Mouse (Mus musculus) forebrain, embryonic 14.5 days (tissue): ENCODE data around the gene Eif5a. TPM values are rescaled to one million over a fixed set of nuclear protein-coding genes. Genes with fewer than 3 reads are reported as not detected.

Experiments used
- ATAC-seq: fragments of 200-750 bp; cut with Nextera tagmentation; 2 replicates; pipeline ENCODE4 v1.8.0; 2017; ENCODE audit warnings: mild to moderate bottlenecking, moderate library complexity
- DNase-seq: peaks from one replicate; pipeline ENCODE4 v3.0.0-alpha.2; 2015; ENCODE audit warnings: low spot score
- H3K27ac ChIP-seq: fragments of 300-500 bp; sonication (generic); 2 replicates; pipeline ENCODE4 v1.5.1; 2014; ENCODE audit warnings: low read depth, mild to moderate bottlenecking, control low read depth, low read length, moderate library complexity
- H3K27me3 ChIP-seq: fragments of 300-500 bp; sonication (generic); replicated peaks from 2 replicates; pipeline ENCODE4 v1.6.1; 2014; ENCODE audit warnings: low read length, control low read depth, mixed read lengths; ENCODE audit not compliant: control insufficient read depth, insufficient read depth
- H3K36me3 ChIP-seq: fragments of 300-500 bp; sonication (generic); 2 replicates; pipeline ENCODE4 v1.6.1; 2014; ENCODE audit warnings: low read length, control low read depth; ENCODE audit not compliant: control insufficient read depth, insufficient read depth
- H3K4me1 ChIP-seq: fragments of 300-500 bp; sonication (generic); 2 replicates; pipeline ENCODE4 v1.6.1; 2014; ENCODE audit warnings: antibody characterized with exemption, low read length, control low read depth; ENCODE audit not compliant: control insufficient read depth, insufficient read depth
- H3K4me2 ChIP-seq: fragments of 300-500 bp; sonication (generic); 2 replicates; pipeline ENCODE4 v1.6.1; 2014; ENCODE audit warnings: mild to moderate bottlenecking, control low read depth, low read length
- H3K4me3 ChIP-seq: fragments of 300-500 bp; sonication (generic); 2 replicates; pipeline ENCODE4 v1.5.1; 2014; ENCODE audit warnings: low read depth, low read length, control low read depth
- H3K9ac ChIP-seq: fragments of 300-500 bp; sonication (generic); 2 replicates; pipeline ENCODE4 v1.6.1; 2014; ENCODE audit warnings: mild to moderate bottlenecking, low read length, control low read depth, moderate library complexity
- H3K9me3 ChIP-seq: fragments of 300-500 bp; sonication (generic); replicated peaks from 2 replicates; pipeline ENCODE4 v1.6.1; 2016; ENCODE audit warnings: low read length, control low read depth, mixed read lengths; ENCODE audit not compliant: control insufficient read depth
- WGBS: fragments of 180-500 bp; shearing (Covaris S2); extraction: QIAGEN DNeasy Blood & Tissue Kit; methylation state at CpG from one replicate; pipeline ENCODE4 v1.1.7; 2014; 5-methylcytosine and 5-hydroxymethylcytosine counted together
- polyA plus RNA-seq: library from polyadenylated mRNA; unstranded; fragments of >200 nt; fragmentation: Nextera tagmentation; extraction: Ambion mirVana; gene quantifications from 2 replicates; pipeline ENCODE4 v1.2.1, GENCODE M21; 2014

Eif5a gene
- polyA plus RNA-seq: 1,251 and 1,277 TPM in 2 replicates

DNA sequence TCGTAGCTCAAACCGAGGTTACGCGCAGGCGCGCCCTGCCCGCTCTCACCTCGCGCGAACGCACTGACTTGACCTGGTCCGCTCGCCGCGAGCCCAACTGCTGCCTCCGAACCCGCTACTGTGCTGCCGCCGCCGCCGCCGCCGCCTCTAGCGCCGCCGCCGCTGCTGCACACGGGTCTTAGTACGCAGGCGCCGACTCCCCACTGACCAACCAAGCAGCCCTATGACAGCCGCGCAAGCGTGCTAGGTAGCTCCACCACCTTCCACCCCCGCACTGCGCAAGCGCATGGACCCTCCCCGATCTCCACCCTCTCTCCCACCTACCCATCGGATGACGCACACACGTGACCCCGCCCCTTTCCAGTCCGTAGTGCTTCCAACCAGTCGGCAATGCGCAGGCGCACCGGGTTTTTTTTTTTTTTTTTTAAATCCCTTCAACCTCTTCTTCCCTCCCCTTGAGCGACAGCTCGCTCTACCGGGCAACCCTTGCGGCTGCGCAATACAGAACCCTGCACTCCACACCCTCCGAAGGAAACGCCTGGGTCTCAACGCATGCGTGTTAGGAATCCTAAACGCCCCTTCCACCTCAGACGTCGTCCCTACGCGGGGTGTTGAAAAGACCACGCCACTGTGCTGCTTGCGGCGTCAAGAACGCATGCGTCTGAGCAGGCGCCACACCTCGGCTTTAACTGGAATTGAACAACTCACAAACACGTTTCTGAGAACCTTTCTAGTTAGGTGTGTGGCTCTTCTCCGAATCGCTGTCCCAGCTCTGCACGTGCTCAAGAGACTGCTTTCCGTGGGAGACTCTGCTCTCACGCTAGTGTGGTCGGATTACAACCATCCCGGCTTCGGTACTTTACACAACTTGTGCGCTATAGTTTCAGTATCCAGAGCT is at the start of gene Eif5a:
Gene Eif5a (minus strand): TSS at position 845 of the 898 bp plus-strand sequence.
- peak within 1 kb of the TSS; percentile 97 for H3K4me3 ChIP-seq
- H3K4me2 ChIP-seq: peak within 1 kb of the TSS; percentile 96
- H3K27me3 ChIP-seq: no peaks in the 10 kb centered on the region
- no peaks in the 10 kb centered on the region for H3K9me3 ChIP-seq
- ATAC-seq (peak; percentile 96), DNase-seq (peak; percentile 100)
- H3K4me1 ChIP-seq: peaks cover 15% of the 10 kb centered on the region
- peak within 1 kb of the TSS; percentile 94 for H3K27ac ChIP-seq
- H3K9ac ChIP-seq: peak within 1 kb of the TSS; percentile 93
- under 1% methylated on average over 77 of the region's 78 CpGs for WGBS
- H3K36me3 ChIP-seq: peaks cover 28% of the 10 kb centered on the region

DNA sequence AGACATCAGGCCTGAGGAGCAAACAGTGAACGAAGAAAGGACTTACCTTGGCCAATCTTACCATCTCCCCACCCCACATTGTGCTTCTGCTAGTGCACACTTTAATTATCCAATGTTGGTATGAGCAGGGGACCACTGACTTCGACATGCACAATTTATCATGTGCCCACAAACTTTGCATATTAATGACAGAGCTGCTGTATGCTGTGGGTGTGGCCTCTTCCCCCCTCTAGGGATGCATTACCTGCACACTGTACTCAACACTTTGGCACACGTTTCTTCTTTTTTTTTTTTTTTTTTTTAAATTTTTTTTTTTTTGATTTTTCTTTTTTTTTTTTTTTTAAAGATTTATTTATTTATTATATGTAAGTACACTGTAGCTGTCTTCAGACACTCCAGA is 49.0 kb upstream of the Eif5a start:
- ATAC-seq: no peak
- 87% methylated on average over 3 of the region's 3 CpGs for WGBS
- Histone ChIP-seq H3K27ac (no peak overlapping the region), H3K4me1 (no peaks in the 10 kb centered on the region), H3K9me3 (no peaks in the 10 kb centered on the region), H3K4me2 (no peak overlapping the region), H3K36me3 (peaks cover 72% of the 10 kb centered on the region), H3K27me3 (peaks cover 21% of the 10 kb centered on the region), H3K4me3 (no peak overlapping the region), H3K9ac (no peak overlapping the region)
- DNase-seq: no peak

DNA sequence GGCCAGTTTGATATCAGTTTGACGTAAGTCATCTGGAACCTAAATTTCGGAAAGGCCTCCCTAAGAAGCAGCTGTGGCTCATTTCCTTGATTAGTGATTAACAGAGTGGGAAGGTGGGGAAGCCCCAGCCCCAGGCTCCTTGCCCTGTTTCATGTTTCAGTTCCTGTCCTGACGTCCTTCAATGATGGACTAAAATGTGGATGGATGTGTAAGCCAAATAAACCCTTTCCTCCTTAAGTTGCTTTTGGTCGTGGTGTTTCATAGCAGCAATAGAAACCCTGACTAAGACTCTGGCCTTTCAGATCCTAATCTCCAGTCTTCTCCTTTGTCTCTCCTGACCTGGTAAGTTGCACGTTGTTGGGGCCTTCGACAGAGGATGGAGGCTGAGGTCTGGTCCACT is 48.5 kb upstream of the Eif5a start:
- Histone ChIP-seq H3K4me1 (no peaks in the 10 kb centered on the region), H3K27me3 (peaks cover 27% of the 10 kb centered on the region), H3K9me3 (no peaks in the 10 kb centered on the region), H3K27ac (no peak overlapping the region), H3K36me3 (peaks cover 67% of the 10 kb centered on the region), H3K9ac (no peak overlapping the region), H3K4me2 (no peak overlapping the region), H3K4me3 (no peak overlapping the region)
- ATAC-seq: no peak
- no peak for DNase-seq
- WGBS: 90% methylated on average over 6 of the region's 6 CpGs

DNA sequence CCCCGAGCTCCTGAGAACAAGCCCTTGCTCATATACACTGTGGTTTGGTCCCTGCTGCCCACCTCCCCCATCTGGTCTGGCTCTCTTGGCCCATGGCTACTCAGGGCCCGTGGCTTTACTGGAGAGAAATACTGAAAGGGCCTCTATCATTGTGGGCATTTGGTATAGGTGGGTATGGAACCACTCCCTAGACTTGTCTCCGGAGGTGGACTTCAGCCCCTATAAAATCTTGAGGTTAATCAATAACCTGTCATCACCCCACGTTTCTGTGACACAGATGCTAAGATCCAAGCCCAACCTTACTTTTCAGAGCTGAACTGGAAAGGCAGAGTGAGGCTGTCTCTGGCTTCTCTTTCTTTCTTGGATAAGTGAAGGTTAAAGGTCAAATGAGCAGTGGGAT is 47.0 kb upstream of the Eif5a start:
- Histone ChIP-seq H3K27me3 (peaks cover 41% of the 10 kb centered on the region), H3K36me3 (peaks cover 53% of the 10 kb centered on the region), H3K9me3 (no peaks in the 10 kb centered on the region), H3K9ac (no peak overlapping the region), H3K4me2 (no peak overlapping the region), H3K27ac (no peak overlapping the region), H3K4me1 (no peaks in the 10 kb centered on the region), H3K4me3 (no peak overlapping the region)
- 89% methylated on average over 4 of the region's 4 CpGs for WGBS
- ATAC-seq: no peak
- no peak for DNase-seq

DNA sequence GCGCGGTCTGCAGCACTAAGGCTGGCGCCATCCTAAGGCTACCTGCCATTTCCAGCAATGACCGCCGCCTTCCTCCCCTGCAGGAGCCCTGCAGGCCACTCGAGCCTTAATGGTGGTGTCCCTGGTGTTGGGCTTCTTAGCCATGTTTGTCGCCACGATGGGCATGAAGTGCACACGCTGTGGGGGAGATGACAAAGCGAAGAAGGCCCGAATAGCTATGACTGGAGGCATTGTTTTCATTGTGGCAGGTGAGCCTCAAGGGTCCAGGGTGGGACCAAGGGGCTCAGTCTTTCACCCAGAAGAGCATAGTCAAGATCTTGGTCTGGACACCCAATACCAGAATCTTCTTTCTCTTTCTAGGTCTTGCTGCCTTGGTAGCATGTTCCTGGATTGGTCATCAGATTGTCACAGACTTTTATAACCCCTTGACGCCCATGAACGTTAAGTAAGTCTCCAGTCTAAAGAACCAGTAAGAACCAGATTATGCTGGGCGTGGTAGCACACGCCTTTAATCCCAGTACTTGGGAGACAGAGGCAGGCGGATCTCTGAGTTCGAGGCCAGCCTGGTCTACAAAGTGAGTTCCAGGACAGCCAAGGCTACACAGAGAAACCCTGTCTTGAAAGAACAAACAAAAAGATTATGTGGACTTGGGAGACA is 45.2 kb upstream of the Eif5a start:
- Histone ChIP-seq H3K27ac (no peak overlapping the region), H3K27me3 (peaks cover 43% of the 10 kb centered on the region), H3K4me3 (peak overlapping the region; percentile 20; the same call in 1 of the 2 replicates), H3K9ac (peak overlapping the region; percentile 50; the same call in 1 of the 2 replicates), H3K9me3 (no peaks in the 10 kb centered on the region), H3K36me3 (peaks cover 35% of the 10 kb centered on the region), H3K4me1 (no peaks in the 10 kb centered on the region), H3K4me2 (peak overlapping the region; percentile 33; the same call in 1 of the 2 replicates)
- no peak for ATAC-seq
- WGBS: 40% methylated on average over 17 of the region's 17 CpGs
- DNase-seq: no peak

DNA sequence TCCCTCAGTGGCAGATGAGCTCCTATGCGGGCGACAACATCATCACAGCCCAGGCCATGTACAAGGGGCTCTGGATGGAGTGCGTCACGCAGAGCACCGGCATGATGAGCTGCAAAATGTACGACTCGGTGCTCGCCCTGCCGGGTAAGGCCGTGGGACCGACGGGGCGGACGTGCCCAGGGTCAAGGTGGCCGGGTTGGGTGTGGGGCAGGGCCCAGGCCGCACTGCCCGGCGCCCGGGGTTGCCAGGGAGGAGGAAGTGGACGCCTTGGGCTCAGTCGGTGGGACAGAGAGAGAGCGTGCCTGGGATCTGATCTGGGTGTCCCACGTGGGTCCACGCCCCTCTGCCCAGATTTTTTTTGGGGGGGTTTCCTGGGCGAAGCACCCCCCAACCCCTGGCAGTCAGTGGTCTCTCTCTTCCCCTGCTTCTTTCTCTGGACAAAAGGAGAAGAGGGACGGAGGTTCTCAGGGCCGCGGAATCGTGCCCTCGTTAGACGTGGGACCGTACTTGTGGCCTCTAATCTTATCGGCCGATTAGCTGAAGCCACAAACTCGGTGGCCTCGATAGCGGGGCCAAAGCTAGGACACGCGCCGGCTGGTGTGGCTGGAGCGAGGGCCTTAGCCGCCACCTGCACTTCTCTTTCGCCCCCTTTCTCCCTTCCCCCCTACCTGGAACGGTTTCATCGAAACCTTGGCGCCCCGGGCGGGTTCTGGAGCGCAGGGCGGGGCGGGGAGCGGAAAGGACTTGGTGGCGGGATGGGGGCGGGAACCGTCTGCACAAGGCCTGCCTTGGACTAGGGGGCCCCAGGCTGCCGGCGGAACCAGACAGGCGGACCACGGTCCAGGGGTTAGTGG is 44.5 kb upstream of the Eif5a start:
- whole genome bisulfite sequencing: 1% methylated on average over 59 of the region's 59 CpGs
- Histone ChIP-seq H3K36me3 (peaks cover 28% of the 10 kb centered on the region), H3K9ac (peak overlapping the region; percentile 50; the same call in 1 of the 2 replicates), H3K4me3 (peak overlapping the region; percentile 20), H3K27ac (no peak overlapping the region), H3K4me1 (no peaks in the 10 kb centered on the region), H3K27me3 (peaks cover 48% of the 10 kb centered on the region), H3K4me2 (peak overlapping the region; percentile 33; the same call in 1 of the 2 replicates), H3K9me3 (no peaks in the 10 kb centered on the region)
- no peak for ATAC-seq
- no peak for DNase-seq

DNA sequence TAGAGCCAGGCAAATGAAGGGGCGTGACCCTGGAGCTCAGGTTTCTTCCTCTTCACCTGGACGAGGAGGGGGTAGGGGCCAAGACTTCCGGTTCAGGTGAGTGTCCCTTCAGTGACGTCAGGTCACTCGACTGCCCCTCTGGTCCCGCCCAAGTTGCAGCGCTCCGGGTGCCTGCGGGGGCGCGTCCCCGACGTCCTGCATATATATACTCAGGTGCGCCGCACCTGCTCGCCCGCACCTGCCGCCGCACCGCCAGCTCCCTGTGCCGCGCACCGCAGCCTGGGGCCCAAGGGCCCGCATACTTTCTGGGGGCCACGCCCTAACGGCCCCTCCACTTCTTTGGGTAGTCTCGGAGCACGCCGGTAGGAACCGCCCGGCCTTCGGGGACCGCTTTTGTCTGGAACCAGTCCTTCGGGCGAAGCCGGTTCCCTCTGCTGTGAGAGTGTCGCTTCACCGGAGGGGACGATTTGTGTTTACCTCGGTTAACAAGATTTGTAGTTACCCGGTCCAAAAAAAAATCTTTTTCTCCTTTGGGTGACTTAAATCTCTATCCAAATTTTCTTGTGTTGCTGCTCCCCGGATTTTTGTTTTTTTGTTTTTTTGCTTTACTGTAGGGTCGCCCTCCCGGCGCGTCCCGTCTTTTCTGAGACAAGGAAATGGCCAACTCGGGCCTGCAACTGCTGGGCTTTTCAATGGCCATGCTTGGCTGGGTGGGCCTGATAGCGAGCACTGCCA is 43.7 kb upstream of the Eif5a start:
- H3K36me3 ChIP-seq: peaks cover 27% of the 10 kb centered on the region
- WGBS: 3% methylated on average over 46 of the region's 49 CpGs
- peak overlapping the region; percentile 21; the same call in 1 of the 2 replicates for H3K9ac ChIP-seq
- H3K27ac ChIP-seq: no peak overlapping the region
- peaks cover 48% of the 10 kb centered on the region for H3K27me3 ChIP-seq
- H3K9me3 ChIP-seq: no peaks in the 10 kb centered on the region
- DNase-seq (no peak), ATAC-seq (no peak)
- H3K4me2 ChIP-seq: 0 out of 2 replicates have a peak overlapping the region, but pooled peaks have one; percentile 33
- H3K4me3 ChIP-seq: no peak overlapping the region
- no peaks in the 10 kb centered on the region for H3K4me1 ChIP-seq
